Mouse (Mus musculus) heart, postnatal 4 days (tissue): ENCODE results near the gene Lum. TPM values are rescaled to one million over a fixed set of nuclear protein-coding genes. Genes with fewer than 3 reads are reported as not detected.

Experiments
- DNase-seq: peaks from one replicate; pipeline ENCODE4 v3.0.0; 2021
- total RNA-seq, 2 experiments: library from RNA; stranded (reverse); gene quantifications; 2 replicates each; pipeline ENCODE4 v1.2.3; 2021

Lum gene
- total RNA-seq = 10 to 100 TPM; 90.0 to 96.5 TPM

- peak; percentile 36 for DNase-seq
Observed at GRCm38 (mm10) chr10:97564957-97565856, at the start of gene Lum. TSS of gene Lum (plus strand) at chr10:97565128.

DNA sequence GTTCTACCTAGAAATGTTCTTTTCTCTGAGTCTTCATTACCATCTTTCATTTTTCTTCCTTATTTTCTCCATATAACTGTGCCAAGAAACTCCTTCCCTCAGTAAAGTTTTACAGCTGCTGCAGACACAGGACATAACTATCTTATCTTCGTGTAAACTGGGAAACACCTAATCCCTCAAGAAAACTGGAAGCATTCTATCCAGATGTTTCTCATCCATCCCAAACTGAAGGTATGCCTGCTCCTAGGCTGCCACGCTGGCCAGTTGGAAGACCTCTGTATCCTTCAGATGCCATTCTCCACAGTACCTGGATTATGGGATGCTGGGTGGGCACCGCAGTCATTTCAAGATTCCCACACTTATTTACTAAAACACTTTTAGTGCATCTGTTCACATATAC is 41.6 kb upstream of the Lum start:
- DNase-seq = no peak

DNA sequence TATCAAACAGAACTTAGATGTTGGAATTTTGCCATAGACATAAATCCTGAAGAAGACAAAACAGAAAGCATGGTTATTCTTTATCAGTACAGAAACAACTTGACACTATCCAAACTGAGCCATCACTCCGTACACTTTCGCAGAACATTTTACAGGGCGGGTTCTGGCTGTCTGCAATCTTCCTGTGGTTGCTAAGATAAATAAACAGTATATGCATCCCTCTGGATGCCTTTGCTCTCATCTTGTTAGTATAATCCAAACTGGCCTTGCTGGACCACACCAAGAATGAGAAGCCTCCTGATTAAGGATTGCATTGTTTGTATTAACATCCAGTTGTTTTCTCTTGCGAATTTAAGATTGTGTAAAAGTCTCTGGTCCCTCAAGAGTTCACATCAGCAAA is 29.2 kb upstream of the Lum start:
- DNase-seq = no peak

DNA sequence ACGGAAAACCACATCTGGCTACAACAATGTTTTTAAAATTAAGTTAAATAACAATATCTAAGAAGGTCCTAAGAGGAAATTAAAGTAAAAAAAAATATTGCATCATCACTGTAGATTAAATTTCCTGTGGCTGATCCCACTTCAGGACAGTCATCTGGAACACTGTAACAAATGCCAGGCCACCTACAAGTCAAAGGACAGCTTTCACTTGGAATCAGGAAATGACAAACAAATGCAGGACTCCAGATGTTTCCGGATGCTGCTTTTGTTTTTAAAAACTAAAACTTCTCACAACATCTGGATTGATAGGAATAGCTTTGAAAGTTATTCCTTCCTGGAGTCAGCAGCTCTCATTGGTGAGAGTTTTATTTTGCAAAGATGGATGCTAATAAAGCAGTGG is 28.0 kb upstream of the Lum start:
- no peak for DNase-seq

DNA sequence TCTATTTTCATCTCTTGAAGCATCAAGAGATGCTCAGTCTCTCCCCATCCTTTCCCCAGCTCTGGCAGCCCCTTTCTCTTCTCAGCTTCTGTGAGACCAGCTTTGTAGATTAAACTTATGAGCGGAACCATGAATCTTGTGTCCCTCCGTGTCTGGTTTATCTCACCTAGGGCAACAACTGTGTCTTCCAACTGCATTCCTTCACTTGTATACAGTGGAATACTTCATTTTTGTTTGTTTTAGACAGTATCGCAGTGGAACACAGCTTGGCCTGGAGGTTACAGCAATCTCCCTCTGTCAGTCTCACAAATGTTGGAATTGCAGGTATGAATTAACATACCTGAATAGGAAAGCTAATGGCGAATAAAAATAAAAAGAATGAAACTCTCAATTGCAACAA is 26.7 kb upstream of the Lum start:
- no peak for DNase-seq

DNA sequence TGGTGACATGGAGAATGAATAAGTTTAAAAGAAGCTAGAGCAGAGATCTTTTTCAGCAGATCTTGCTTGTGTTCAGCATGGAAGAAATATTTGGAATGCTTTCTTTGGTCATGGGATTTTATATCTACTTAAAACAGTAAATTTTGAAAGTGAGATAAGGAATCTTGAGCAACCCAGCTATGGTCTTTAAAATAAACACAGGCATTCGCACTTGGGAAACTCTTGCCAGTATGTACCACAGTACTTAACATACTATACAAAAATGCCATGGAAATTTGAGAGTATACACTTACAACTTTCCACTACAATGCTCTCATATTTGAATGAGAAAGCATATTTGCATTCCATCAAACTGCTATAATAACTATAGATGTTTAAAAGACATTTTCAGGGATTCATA is 17.2 kb upstream of the Lum start:
- DNase-seq = no peak

DNA sequence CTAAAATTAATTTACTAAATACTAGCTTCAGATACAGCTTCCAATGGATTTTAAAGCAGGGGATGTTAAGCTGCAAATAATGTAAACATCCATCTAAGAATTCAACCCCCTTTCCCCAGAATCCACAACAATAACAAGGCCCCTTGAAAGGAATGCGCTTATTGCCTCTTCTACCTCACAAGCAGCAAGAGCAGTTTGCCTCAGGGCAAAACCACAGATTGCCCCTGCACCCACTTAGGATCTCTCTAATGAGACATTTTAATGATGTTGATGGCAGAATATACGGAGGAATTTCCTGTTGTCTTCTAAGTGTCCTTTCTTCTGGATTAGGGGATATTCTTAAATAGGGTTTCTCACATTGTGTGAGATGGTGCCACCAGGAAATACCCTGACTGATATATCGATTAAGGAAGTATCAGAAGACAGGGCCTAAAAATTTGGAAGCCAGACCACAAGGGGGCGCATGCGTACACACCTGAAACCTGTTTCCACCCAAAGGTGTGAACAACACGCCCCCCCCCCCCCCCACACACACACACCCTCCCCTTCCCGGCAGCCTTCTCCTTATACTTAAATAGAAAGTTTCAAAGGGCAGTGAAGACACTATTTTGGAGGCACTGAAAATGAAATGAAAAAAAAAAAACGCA is 2.7 kb downstream of the Lum start:
- DNase-seq = no peak

DNA sequence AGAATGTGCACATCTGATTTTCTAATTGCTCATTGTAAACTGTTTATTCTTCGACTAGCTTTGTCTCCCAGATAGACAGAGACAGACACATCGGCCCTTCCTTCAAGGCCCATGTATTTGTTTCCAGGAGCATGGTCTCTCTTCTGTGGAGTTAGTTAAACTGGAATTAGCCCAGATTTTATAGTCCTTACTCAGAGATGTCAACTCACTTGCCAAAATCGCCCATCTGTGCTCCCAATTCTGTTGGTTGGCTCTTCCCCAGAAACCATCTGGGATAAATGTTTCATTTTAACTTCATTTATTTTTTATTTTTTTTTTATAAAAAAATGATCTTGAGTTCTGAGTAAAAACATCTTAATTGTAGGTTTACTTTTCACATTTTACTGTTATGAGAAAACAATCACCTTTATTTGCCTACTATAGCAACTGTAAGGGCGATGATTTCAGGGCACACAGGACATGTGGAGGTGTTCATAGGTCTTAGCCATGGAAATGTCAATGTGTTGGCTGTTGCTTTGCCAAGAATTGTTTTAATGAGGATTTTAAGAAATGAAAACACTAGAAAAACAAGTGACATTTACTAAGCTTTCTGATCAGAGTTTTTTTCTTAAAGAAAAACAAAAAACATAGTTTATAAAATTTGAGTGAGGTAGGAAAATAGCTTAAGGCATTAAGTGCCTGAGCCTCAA is 17.8 kb downstream of the Lum start:
- no peak for DNase-seq

DNA sequence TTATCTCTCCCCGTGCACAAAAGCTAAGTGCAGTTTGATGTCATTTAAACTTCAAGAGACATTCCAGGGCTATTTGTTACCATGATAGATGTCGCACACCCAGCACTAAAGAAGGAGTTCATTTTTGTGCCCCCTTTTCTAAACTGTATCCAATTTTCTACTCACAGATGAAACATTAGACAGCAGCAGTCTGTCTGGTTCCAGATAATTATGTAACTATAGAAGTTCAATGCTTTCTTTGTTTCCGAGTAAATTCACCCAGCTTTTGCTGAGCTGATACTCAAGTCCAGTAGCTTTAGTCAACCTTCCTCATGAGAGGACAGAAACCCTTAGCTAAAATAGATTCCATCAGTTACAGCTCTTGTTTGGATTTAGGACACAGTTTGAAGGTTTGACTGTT is 19.2 kb downstream of the Lum start:
- DNase-seq = no peak

GRCm38 (mm10) chr10:97587159-97587558 is 22.2 kb downstream of the Lum start:
- DNase-seq = peak; percentile 43

- peak; percentile 55 for DNase-seq
Observed at GRCm38 (mm10) chr10:97589574-97589973, 24.6 kb downstream of the Lum start.

- no peak for DNase-seq
Observed at GRCm38 (mm10) chr10:97591036-97591435, 26.1 kb downstream of the Lum start.

DNA sequence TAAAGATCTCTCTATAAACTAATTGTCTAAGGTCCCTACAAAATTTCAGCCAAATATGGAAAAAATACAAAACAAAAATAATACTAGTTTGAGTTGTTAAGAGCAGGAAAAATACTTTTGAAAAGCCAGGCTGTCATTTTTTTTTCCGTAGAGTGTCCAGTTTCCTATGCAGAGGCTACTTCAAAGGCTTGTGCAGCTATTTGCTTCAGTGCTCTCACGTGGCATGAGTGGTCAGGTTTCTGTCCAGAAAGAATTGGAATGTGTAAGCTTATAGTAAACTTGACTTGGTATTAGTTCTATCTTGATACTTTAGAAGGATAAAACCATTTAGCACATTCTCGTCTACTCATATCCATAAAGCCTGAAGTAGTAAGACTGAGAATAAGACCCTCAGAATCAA is 26.8 kb downstream of the Lum start:
- DNase-seq = no peak

GRCm38 (mm10) chr10:97595680-97596079 is 30.8 kb downstream of the Lum start:
- no peak for DNase-seq

DNA sequence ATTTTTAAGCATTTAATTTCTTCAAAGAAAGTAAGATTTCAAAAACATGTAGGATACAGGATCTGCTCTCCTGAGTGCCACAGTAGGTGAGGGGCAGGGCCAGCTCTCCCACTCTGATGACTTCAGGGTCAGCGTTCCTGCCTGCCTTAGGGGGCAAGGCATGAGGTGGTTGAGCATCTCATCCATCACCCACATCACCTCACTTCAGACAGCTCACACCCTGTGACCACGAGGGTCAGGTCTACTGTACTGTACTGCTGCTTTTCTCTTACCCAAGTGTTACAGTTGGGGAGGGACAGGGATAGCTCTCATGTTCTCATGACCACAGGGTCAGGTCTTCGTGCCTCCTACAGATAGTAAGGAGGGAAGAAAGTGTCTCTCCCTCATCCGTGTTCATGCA is 36.8 kb downstream of the Lum start:
- no peak for DNase-seq

DNA sequence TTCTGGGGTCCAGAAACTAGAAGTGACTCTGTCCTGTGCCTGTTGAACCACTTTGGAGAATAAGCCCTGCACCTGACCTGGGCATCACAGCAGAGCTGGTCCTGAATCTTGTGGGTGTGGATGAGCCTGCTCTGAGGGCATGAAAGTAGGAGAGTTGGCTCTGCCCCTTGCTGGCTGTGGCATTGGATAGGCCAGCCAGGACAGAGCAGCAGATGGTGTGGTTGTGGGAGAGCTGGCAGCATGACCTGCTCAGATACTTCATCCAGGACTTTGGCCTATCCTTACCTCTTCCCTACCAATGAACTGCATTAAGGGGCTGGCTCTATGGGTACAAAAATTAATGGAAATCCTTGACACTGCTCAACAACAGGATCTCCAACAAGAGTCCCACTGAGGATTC is 38.3 kb downstream of the Lum start:
- DNase-seq = no peak

DNA sequence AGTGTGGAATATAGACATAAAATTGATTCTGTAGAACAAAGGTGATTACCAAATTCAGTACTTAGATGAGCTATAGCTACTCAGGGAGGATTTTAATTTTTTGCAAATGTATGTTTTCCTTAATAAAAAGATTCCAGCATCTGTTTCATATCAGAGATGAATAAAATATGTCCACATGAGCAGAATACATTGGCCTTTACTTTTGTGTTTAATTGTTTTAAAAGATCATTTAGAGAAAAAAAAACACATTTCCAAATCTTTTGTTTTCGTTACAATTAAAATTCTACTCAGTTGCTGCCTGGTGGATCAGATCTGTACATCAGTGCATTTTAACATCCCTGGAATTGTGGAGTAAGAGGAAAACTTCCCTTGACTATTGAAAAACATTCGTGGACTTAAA is 41.7 kb downstream of the Lum start, which contains the start of gene Kera:
Gene Kera, plus strand, starts transcription at position 301 of the 400 bp plus-strand sequence.
- no peak for DNase-seq

Other genes starting within 250 kb of the Lum start
- 100 to 1,000 TPM; 319 to 365 TPM for gene Dcn, start 85.5 kb upstream of the Lum start, total RNA-seq
- not detected for gene Kera, start 41.8 kb downstream of the Lum start, total RNA-seq
- gene Epyc, start 78.9 kb downstream of the Lum start, total RNA-seq = under 1 TPM in 1 of 2 experiments, not detected in 1; 0.24 TPM
- not detected for gene Ccer1, start 127.9 kb downstream of the Lum start, total RNA-seq
- gene C030005K15Rik, start 161.6 kb downstream of the Lum start, total RNA-seq = not detected